Mouse (Mus musculus) cerebellum, adult 11-12 months (tissue): Measurements from ENCODE around the gene Olfr51.
"Not testable (repeated sequence)": the region's sequence is repeated elsewhere in the genome, so short reads cannot be mapped to it uniquely, and the experiment has no call there.

Experiments used
- DNase-seq: peaks from one replicate; pipeline ENCODE4 v3.0.0; 2022

Gene Olfr51

DNA sequence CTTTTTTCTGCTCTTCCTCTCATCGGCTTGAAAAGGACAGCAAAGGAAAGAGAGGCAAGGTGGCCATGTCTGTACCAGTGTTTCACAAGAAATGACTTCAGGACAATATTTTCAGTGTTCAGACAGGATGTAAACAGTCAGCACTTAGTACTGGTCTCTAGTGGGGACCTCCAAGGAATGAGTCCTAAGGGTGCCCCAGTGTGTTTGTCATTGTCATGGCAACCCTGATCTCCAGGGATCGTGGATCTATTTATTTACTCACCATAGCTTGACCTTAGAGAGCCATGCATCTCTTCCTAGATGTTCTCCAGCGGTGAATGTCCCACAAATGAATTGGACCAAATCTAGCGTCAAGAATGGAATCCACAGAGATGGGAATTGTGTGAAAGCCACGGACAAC lies at the start of gene Olfr51:
Olfr51 (plus strand) TSS at position 301 of the 400 bp plus-strand sequence.
- DNase-seq: no peak

DNA sequence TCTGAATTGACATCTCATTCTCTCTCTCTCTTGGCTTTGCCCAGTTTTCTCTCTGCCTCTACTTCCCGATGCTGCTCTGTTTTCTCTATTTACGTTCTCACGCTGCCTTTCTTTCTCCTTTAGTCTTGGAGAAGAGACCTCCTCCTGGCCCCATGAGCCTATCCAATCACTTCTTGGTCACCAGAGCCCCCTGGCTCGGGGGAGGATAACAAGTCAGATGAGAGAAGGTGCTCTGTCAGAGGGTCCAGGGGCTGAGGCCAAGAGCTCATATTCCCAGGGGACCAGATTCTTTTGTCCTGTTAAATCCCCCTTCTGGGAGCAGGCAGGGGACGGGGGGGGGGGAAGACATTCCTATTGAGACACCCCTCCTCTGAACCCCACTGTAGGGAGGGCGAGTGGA lies 49.7 kb upstream of the Olfr51 start, which contains the start of gene Prop1:
Prop1 (minus strand) TSS at position 101 of the 400 bp plus-strand sequence.
- no peak for DNase-seq

DNA sequence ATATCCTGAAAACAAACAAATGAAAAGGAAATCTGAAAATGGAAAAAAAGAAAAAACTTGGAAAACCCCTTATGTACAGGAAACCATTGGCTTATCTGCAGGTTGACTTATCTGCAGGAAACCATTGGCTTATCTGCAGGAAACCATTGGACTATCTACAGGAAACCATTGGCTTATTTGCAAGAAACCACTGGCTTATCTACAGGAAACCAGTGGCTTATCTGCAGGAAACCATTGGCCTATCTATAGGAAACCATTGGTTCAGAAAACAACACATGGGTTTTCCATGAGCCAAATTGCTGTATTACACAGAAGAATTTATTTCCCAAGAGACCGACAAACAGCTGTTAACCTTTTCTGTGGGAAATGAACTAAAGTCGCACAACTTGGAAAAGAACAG lies 38.5 kb upstream of the Olfr51 start:
- DNase-seq: no peak

DNA sequence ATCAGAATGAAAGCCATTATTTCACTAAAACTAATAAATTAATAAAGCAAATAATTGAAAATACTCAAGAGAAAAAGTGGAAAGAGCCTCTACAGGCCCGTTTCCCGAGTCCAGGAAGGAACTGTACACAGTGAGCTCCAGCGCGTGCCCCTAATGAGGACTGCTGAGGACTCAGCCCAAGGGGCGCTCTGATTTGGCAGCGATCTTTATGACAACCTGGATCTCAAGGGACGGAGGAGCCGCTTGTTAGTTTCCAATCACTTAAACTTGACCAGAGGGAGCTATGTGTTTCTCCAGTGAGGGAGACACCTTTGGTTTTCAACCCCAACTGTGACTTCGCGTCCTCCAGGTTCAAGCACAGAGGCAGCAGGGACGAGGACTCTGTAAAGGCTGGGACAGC lies 37.2 kb upstream of the Olfr51 start, which contains the start of gene Olfr1378:
Olfr1378 (plus strand) TSS at position 301 of the 400 bp plus-strand sequence.
- no peak for DNase-seq

DNA sequence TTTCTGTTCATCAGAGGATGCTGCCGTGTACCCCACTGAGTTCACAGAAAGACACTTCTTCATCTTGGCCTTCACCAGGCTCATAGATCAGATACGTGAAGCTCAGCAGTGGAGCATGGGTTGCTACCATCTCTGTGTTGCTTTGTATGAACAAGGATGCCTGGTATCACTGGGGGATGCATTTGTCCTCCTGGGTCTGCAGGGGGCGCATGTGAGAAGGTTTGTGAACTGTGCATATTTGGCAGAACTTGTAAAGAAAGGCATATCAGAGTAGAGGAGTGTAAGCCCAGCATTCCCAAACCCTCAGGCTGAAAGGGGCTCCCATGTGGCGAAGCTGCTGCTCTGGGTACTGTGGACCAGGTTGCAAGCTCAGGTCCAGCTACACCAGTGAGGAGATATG lies 26.2 kb upstream of the Olfr51 start:
- no peak for DNase-seq

DNA sequence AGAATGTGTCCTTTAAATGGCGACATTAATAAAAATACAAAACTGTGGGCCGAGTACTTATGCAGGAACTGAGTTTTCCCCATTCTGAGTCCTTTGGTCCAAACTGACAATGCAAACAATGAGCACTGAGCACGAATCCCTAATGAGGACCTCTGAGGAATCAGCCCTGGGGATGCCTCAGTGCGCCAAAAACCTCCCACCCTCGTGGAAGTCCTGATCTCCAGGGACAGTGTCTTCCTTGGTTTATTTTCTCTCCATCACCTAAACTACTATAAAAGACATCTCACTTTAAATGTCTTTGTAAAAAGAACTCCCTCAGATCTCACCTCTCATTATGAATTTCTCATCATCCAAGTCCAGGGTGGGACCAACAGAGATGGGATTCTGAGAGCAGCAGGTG lies 21.7 kb upstream of the Olfr51 start, which contains the start of gene Olfr1377:
Olfr1377 (plus strand) TSS at position 301 of the 400 bp plus-strand sequence.
- DNase-seq: no peak

DNA sequence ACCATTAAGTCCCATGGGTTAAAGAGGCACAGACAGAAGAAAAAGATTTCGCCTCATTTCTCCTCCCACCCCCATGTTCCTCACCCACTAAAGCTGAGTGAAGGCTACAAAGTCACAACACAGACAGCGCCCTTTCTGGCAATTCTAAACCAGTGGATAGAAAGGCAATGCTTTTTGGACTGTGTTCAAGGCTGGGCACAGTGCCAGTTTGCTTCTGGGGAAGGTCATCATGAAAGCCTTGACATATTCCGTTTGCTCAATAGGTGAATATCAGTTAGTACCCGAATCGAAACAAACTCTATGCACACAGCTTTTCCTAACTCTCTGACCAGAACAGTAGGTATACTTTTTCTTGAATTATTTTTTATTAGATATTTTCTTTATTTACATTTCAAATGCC lies 8.4 kb downstream of the Olfr51 start:
- DNase-seq: no peak

DNA sequence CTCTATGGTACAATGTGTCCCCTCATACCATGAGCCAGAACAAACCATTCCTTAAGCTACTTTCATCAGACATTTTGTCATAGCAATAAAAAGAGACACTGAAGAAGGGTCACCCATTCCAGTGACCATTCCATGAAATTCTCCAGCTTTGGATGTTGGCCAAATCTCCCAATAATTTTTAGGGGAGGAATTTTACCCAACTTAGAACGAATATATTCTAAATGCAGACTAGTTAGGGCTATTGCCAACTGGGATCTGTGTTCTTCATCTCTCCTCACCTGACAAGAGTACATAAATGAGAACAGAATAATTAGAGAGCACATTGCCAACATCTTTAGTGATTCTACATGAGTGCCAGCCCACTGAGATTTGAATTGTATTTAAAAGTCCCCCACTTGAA lies 10.5 kb downstream of the Olfr51 start, which contains the start of gene Olfr54:
Olfr54 (plus strand) TSS at position 301 of the 400 bp plus-strand sequence.
- DNase-seq: no peak

DNA sequence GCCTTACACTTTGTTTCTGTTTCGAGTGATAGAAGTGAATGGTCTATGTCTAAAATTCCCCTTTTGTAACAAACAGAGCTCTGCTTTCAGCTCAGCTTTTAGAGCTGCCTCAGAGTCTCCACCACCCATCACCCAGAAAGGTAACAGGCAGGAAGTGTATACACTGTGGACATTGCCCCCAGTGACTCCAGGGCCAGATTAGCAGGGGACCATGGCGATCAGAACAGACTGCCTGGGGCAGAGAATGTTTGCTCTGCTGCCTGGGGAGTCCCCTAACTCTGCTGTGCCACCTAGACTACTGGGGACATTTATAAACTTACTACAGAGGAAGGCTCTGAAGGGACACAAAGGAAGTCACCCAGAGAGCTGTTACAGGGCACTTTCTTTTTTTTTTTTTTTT lies 12.9 kb downstream of the Olfr51 start:
- DNase-seq: no peak

DNA sequence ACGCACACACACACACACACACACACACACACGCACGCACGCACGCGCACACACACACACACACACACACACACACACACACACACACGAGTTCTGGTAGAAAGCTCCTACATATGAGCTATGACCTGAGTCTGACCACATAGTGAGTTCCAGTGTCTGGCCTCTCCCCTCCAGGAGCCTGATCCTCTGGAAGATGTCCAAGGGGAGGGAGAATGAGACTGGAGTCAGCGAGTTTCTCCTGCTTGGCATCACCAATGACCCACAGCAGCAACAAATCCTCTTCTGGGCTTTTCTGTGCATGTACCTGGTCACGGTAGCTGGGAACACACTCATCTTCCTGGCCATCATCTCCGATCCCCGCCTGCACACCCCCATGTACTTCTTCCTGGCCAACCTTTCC lies 23.4 kb downstream of the Olfr51 start:
- DNase-seq: not testable (repeated sequence)

DNA sequence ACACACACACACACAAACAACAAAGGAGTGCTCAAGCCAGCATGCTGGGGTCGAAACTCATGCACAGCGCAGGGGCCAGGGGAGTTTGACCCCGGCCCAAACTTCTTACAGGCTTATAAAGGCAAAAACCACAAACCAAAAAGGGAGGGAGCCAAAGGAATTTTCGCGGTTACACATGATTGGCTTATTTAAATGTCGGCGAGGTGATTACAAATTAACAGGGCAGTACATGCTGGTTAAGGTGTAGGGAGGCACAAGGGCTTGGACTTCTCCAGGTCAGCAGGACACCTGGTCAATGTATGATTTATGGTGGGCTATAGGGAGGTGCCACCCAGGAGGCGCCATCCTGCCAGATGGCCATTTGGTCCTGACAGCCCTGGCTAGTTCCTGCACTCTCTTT lies 26.0 kb downstream of the Olfr51 start:
- DNase-seq: not testable (repeated sequence)

DNA sequence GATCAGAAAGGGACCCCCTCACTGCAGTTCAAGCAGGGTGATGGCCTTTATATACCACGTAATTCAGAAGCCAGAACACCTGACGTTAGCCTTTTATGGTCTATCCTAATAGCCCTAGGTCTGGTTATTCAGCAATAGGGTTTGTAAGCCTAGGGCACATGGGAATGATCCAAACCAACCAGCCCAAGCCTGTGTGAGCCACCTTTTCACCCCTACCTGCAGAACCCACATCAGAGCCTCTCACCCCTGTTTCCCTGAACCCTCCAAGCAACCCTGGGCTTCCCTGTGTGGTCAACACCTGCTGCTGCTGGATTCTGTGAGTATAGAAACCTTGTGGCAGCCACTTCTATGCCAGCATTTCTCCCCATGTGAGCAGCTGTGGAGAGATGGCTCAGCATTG lies 26.8 kb downstream of the Olfr51 start:
- DNase-seq: no peak

DNA sequence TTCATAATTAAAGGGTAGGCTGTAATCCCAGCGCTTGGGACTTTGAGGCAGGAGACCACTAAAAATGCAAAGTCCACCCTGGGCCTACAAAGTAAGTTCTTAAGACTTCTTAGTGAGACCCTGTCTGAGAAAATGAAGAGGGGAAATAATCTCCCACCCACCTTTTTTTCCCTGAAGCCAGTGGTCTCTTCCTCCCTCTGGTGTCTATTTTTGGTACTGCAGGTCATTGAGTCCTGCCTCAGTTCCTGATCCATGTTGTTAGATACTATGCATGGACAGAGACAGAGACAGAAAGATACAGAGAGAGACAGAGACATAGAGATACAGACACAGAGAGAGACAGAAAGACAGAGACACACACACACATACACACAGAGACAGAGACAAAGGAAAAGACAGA lies 29.5 kb downstream of the Olfr51 start:
- DNase-seq: no peak

DNA sequence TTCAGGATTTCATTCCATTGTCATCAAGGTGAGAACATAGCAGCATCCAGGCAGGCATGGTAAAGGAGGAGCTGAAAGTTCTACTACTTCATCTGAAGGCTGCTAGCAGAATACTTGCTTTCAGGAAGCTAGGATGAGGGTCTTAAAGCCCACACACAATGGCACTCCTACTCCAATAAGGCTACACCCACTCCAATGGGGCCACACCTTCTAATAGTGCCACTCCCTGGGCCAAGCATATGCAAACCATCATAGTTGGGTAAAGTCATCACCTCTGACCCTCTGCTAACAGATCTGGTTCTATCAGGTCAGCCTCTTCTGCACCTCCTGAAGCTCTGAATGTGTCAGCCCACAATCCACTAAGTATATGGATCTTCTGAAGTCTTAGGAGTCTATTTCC lies 30.7 kb downstream of the Olfr51 start:
- not testable (repeated sequence) for DNase-seq

DNA sequence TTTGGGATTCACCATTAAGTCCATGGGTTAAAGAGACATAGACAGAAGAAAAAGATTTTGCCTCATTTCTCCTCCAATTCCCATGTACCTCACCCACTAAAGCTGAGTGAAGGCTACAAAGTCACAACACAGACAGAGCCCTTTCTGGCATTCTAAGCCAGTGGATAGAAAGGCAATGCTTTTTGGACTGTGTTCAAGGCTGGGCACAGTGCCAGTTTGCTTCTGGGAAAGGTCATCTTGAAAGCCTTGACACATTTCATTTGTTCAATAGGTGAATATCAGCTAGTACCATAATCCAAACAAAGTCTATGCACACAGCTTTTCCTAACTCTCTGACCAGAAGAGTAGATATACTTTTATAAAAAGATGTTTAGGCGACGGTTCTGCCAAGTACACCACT lies 32.6 kb downstream of the Olfr51 start:
- DNase-seq: no peak

DNA sequence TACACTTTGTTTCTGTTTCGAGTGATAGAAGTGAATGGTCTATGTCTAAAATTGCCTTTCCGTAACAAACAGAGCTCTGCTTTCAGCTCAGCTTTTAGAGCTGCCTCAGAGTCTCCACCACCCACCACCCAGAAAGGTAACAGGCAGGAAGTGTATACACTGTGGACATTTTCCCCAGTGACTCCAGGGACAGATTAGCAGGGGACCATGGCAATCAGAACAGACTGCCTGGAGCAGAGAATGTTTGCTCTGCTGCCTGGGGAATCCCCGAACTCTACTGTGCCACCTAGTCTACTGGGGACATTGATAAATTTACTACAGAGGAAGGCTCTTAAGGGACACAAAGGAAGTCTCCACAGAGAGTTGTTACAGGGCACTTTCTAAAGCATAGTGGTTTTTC lies 41.4 kb downstream of the Olfr51 start:
- DNase-seq: not testable (repeated sequence)

DNA sequence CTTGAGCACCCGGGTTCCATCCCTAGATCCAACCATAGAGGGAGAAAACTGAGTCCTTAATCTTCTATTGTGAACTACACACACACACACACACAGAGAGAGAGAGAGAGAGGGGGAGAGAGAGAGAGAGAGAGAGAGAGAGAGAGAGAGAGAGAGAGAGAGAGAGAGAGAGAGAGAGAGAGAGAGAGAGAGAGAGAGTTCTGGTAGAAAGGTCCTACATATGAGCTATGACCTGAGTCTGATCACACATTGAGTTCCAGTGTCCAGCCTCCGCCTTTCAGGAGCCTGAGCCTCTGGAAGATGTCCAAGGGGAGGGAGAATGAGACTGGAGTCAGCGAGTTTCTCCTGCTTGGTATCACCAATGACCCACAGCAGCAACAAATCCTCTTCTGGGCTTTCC lies 44.4 kb downstream of the Olfr51 start, which contains the start of gene Olfr1375:
Olfr1375 (plus strand) TSS at position 301 of the 400 bp plus-strand sequence.
- DNase-seq: not testable (repeated sequence)

DNA sequence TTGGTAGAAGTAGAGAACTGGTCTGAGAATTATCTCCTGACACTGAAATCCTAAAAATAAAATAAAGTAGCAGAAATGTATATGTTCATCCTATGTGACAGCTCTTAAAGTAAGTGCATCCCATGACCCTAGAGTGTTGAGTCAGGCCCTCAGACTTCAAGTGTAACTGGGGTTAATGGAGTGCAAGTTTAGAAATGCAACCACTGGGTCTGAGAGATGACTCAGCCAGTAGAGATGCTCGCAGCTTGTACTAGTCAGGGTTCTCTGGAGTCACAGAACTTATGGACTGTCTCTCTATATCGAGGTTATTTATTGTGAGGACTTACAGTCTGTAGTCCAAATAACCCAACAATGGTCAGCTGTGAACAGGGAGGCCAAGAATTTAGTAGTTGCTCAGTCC lies 48.3 kb downstream of the Olfr51 start:
- DNase-seq: no peak

DNA sequence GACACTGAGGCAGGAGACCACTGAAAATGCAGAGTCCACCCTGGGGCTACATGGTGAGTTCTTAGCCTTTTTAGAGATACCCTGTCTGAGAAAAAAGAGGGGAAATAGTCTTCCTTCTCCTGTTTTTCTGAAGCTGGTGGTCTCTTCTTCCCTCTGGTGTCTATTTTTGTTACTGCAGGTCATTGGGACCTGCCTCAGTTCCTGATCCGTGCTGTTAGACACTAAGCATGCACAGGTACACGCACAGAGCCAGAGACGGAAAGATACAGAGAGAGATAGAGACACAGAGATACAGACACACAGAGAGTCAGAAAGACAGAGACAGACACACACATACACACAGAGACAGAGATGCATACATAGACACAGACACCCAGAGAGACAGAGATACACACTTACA lies 49.8 kb downstream of the Olfr51 start:
- no peak for DNase-seq

DNA sequence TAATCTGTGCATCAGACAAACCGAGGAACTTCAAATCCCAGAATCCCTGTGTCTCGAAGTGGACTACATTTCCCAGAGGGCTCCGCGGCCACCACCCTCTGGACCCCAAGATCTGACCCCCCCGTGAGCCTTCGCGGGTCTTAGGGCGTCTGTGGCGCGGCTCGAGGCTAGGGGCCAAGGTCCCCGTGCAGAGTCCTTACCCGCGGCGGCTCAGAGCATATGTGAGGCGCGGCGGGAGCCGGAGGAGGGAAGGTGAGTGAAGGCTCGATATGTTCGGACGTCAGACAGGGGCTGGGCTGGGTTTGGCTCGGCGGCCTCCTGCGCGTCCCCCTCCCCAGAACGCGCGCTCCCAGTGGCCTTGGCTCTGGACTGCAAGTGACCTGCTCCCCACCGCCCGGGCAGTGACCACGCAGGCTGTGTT lies 55.8 kb downstream of the Olfr51 start, which contains the start of gene Zfp354a:
Zfp354a (plus strand) TSS at position 107 of the 421 bp plus-strand sequence.
- DNase-seq: peak; percentile 83
